Mouse (Mus musculus) left cerebral cortex, postnatal 25 days (tissue): Measurements from ENCODE around the gene Gm26897. TPM values are rescaled to one million over a fixed set of nuclear protein-coding genes. Genes with fewer than 3 reads are reported as not detected.

Source experiments
- DNase-seq, 2 experiments: peaks; one replicate each; pipeline ENCODE4 v3.0.0; 2022; ENCODE audit warnings: low spot score in 2 of 2, mixed read lengths in 1 of 2
- intact Hi-C: fragments of 180-260 bp; cut with DNase I; formaldehyde crosslinking; loops from one replicate; pipeline ENCODE4 v1.15.1; 2025
- total RNA-seq, 2 experiments: library from RNA; stranded (reverse); gene quantifications; 2 replicates each; pipeline ENCODE4 v1.2.3; 2021

The Gm26897 gene
- total RNA-seq, 2 experiments from 2014 or later: not detected

GRCm38 (mm10) chr5:111742290-111742898, 8.7 kb downstream of the Gm26897 start:
- no peak for DNase-seq
- intact Hi-C loops: no loop called here

GRCm38 (mm10) chr5:111749599-111749998, 15.9 kb downstream of the Gm26897 start:
- intact Hi-C loops: no loop called here
- DNase-seq: no peak

- intact Hi-C loops: no loop called here
- no peak for DNase-seq
These were observed 16.4 kb downstream of the Gm26897 start for GRCm38 (mm10) chr5:111750092-111750491.

- intact Hi-C loops: no loop called here
- DNase-seq: peak in 1 of 2 experiments; percentile 72
These were observed 20.9 kb downstream of the Gm26897 start for GRCm38 (mm10) chr5:111754484-111755139.

GRCm38 (mm10) chr5:111755330-111755729, 21.6 kb downstream of the Gm26897 start:
- intact Hi-C loops: no loop called here

GRCm38 (mm10) chr5:111760721-111761480, 27.2 kb downstream of the Gm26897 start:
- intact Hi-C loops: loop anchor here (5.0 kb wide), 1 partner anchor 344 kb away; the partner anchor contains the start of gene Mn1
- DNase-seq: peak in 1 of 2 experiments; percentile 36

More at GRCm38 (mm10) chr5:111755330-111755729, 21.6 kb downstream of the Gm26897 start:
- peak in 1 of 2 experiments; percentile 28 for DNase-seq

GRCm38 (mm10) chr5:111761574-111761973, 27.9 kb downstream of the Gm26897 start:
- intact Hi-C loops: loop anchor here (5.0 kb wide), 1 partner anchor 344 kb away; the partner anchor contains the start of gene Mn1
- DNase-seq: peak in 1 of 2 experiments; percentile 23

- intact Hi-C loops: loop anchor here (5.0 kb wide), 1 partner anchor 345 kb away; the partner anchor contains the start of gene Mn1
- DNase-seq: peak; percentile 78 to 94
These were observed 28.4 kb downstream of the Gm26897 start for GRCm38 (mm10) chr5:111762085-111762484.

GRCm38 (mm10) chr5:111765671-111766290, 32.1 kb downstream of the Gm26897 start:
- intact Hi-C loops: no loop called here
- no peak for DNase-seq

- no peak for DNase-seq
- intact Hi-C loops: no loop called here
These were observed 33.0 kb downstream of the Gm26897 start for GRCm38 (mm10) chr5:111766696-111767095.

GRCm38 (mm10) chr5:111770266-111770665, 36.5 kb downstream of the Gm26897 start:
- DNase-seq: no peak
- intact Hi-C loops: no loop called here

- DNase-seq: no peak
- intact Hi-C loops: no loop called here
These were observed 38.4 kb downstream of the Gm26897 start for GRCm38 (mm10) chr5:111772127-111772526.

GRCm38 (mm10) chr5:111772591-111773406, 39.1 kb downstream of the Gm26897 start:
- intact Hi-C loops: no loop called here
- DNase-seq: no peak

GRCm38 (mm10) chr5:111773407-111773733, 39.6 kb downstream of the Gm26897 start:
- DNase-seq: no peak
- intact Hi-C loops: no loop called here

- intact Hi-C loops: no loop called here
- DNase-seq: no peak
These were observed 42.5 kb downstream of the Gm26897 start for GRCm38 (mm10) chr5:111776246-111776645.

GRCm38 (mm10) chr5:111778093-111778492, 44.4 kb downstream of the Gm26897 start:
- DNase-seq: no peak
- intact Hi-C loops: no loop called here

GRCm38 (mm10) chr5:111779776-111780485, 46.2 kb downstream of the Gm26897 start:
- intact Hi-C loops: no loop called here
- no peak for DNase-seq
